Mouse (Mus musculus) forebrain, embryonic 11.5 days (tissue): Measurements from ENCODE around the gene Lin7b. TPM values are rescaled to one million over a fixed set of nuclear protein-coding genes. Genes with fewer than 3 reads are reported as not detected.

ENCODE experiments used
- ATAC-seq: fragments of 200-750 bp; cut with Nextera tagmentation; replicated peaks from 2 replicates; pipeline ENCODE4 v1.8.0; 2017; ENCODE audit warnings: moderate TSS enrichment; ENCODE audit not compliant: low FRiP score
- DNase-seq: peaks from one replicate; pipeline ENCODE4 v3.0.0-alpha.2; 2017; ENCODE audit warnings: low spot score
- H3K27ac ChIP-seq: fragments of 300-500 bp; sonication (generic); 2 replicates; pipeline ENCODE4 v1.5.1; 2014; ENCODE audit warnings: low read depth, low read length
- H3K27me3 ChIP-seq: fragments of 300-500 bp; sonication (generic); 2 replicates; pipeline ENCODE4 v1.6.1; 2014; ENCODE audit warnings: mild to moderate bottlenecking, low read length, mixed read lengths; ENCODE audit not compliant: control insufficient read depth, insufficient read depth
- H3K36me3 ChIP-seq: fragments of 300-500 bp; sonication (generic); 2 replicates; pipeline ENCODE4 v1.6.1; 2014; ENCODE audit warnings: mild to moderate bottlenecking, low read length, moderate library complexity, mixed read lengths; ENCODE audit not compliant: control insufficient read depth, insufficient read depth
- H3K4me1 ChIP-seq: fragments of 300-500 bp; sonication (generic); replicated peaks from 2 replicates; pipeline ENCODE4 v1.6.1; 2014; ENCODE audit warnings: low read length, mixed read lengths; ENCODE audit not compliant: control insufficient read depth, insufficient read depth
- H3K4me2 ChIP-seq: fragments of 300-500 bp; sonication (generic); 2 replicates; pipeline ENCODE4 v1.6.1; 2014; ENCODE audit warnings: low read depth, mild to moderate bottlenecking, low read length, moderate library complexity, mixed read lengths; ENCODE audit not compliant: severe bottlenecking
- H3K4me3 ChIP-seq: fragments of 300-500 bp; sonication (generic); 2 replicates; pipeline ENCODE4 v1.5.1; 2014; ENCODE audit warnings: low read depth, low read length
- H3K9ac ChIP-seq: fragments of 300-500 bp; sonication (generic); 2 replicates; pipeline ENCODE4 v1.6.1; 2014; ENCODE audit warnings: low read length
- H3K9me3 ChIP-seq: fragments of 300-500 bp; sonication (generic); 2 replicates; pipeline ENCODE4 v1.6.1; 2016; ENCODE audit warnings: low read length, mixed read lengths; ENCODE audit not compliant: control insufficient read depth
- WGBS: fragments of 180-500 bp; shearing (Covaris S2); extraction: QIAGEN DNeasy Blood & Tissue Kit; methylation state at CpG from one replicate; pipeline ENCODE4 v1.1.7; 2014; 5-methylcytosine and 5-hydroxymethylcytosine counted together
- polyA plus RNA-seq: library from polyadenylated mRNA; unstranded; fragments of >200 nt; fragmentation: Nextera tagmentation; extraction: Ambion mirVana; gene quantifications from 2 replicates; pipeline ENCODE4 v1.2.1, GENCODE M21; 2014

Lin7b gene
- polyA plus RNA-seq, 1 experiment from 2014 or later, result 0.48 TPM

DNA sequence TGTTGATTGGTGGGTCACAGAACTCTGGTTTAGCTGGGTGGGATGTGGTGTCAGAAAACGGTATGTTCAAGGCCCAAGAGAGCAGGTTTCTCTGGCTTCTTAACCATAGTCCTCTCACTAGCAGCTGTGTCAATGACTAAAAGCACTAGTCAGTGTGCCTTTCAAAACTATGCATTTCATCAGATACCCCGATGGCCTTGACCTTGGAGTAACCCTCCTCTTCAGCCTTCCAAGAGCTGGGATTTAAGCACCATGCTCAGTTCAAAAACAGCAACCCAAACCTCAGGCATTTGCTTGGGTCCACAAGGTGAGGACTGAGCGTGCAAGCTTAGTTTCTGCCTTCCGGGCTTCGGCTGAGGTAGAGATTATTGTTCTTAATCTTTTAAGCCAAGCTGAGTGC is 2.0 kb upstream of the Lin7b start:
- no peak overlapping the region for H3K4me2 ChIP-seq
- no peak overlapping the region for H3K27ac ChIP-seq
- peaks cover 12% of the 10 kb centered on the region for H3K4me1 ChIP-seq
- H3K9me3 ChIP-seq, result no peaks in the 10 kb centered on the region
- ATAC-seq (no peak), DNase-seq (no peak)
- H3K27me3 ChIP-seq, result peaks cover 16% of the 10 kb centered on the region
- H3K36me3 ChIP-seq, result peaks cover 19% of the 10 kb centered on the region; the same call in 1 of the 2 replicates
- no peak overlapping the region for H3K9ac ChIP-seq
- no peak overlapping the region for H3K4me3 ChIP-seq
- 85% methylated on average over 5 of the region's 5 CpGs for WGBS

DNA sequence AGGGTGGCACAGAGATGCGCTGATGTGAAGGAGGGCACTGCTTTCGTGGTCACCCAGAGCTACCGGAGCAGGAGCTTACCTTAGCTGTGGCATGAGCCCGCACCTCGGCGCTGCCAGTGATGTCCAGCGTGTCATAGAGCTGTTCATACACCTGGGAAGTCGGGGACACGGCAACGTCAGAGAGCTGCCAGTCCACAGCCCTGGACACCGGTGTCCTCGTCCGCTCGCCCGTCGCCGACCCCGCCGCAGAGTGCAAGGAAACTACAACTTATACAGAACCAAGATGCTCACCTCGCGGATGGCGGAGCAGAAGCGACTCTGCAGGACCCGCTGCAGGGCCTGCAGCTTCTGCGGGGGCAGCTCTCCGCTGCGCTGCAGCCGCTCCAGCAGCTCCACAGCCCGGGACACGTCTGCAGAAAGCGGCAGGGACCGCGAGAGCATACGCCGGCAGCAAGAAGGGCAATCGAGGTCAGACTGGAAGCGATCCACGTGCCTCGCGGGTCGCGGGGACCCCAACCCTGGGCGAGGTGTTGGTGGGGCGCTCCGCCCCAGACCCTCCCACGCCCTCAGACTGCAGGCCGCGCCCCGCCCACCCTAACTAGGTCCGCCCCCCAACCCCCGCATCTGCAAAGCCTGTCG is 428 bp downstream of the Lin7b start:
- Histone ChIP-seq H3K4me2 (peak overlapping the region; percentile 91), H3K9ac (peak overlapping the region; percentile 50; the same call in 1 of the 2 replicates), H3K36me3 (no peaks in the 10 kb centered on the region), H3K27ac (no peak overlapping the region), H3K9me3 (no peaks in the 10 kb centered on the region), H3K4me1 (peaks cover 15% of the 10 kb centered on the region), H3K27me3 (peaks cover 18% of the 10 kb centered on the region), H3K4me3 (peak overlapping the region; percentile 39)
- DNase-seq, result no peak
- 9% methylated on average over 49 of the region's 52 CpGs for WGBS
- peak; percentile 1; the same call in 1 of the 2 replicates for ATAC-seq

DNA sequence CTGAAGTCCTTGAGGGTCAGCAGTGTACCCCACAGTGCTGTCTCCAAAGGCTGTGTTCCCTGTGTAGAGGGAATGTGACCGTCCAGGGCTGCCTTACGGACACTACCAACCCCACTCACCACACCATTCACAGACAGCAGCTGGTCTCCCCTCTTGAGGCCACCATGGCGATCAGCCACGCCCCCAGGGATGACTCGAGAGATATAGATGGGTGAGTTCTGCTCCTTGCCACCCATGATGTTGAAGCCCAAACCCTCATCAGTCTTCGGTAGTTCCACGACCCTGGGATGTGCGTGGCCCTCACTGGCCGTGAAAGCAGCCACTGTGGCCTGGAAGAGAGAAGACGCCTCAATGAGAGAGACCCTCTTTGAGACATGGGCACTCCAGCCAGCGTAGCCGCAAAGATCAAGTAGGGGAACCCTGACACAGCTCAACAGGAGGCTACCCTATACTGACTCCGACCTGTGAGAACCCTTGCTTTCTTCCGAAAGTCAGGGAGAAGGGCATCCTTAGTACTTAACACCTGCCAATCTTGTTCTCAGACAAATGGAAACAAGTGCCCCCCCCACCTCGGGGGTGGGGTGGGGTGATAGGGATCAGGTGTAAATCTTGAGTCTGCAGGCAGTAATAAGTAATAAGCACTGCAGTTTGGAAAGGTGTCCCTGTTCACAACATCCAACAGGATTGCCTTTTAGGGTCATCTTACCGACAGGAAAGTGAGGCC is 1.2 kb downstream of the Lin7b start:
- H3K27me3 ChIP-seq, result peaks cover 18% of the 10 kb centered on the region
- H3K4me3 ChIP-seq, result no peak overlapping the region
- no peaks in the 10 kb centered on the region for H3K36me3 ChIP-seq
- 0 out of 2 replicates have a peak overlapping the region, but pooled peaks have one; percentile 91 for H3K4me2 ChIP-seq
- H3K9ac ChIP-seq, result no peak overlapping the region
- 74% methylated on average over 16 of the region's 16 CpGs for WGBS
- H3K9me3 ChIP-seq, result no peaks in the 10 kb centered on the region
- peaks cover 15% of the 10 kb centered on the region for H3K4me1 ChIP-seq
- no peak overlapping the region for H3K27ac ChIP-seq
- ATAC-seq (no peak), DNase-seq (no peak)

DNA sequence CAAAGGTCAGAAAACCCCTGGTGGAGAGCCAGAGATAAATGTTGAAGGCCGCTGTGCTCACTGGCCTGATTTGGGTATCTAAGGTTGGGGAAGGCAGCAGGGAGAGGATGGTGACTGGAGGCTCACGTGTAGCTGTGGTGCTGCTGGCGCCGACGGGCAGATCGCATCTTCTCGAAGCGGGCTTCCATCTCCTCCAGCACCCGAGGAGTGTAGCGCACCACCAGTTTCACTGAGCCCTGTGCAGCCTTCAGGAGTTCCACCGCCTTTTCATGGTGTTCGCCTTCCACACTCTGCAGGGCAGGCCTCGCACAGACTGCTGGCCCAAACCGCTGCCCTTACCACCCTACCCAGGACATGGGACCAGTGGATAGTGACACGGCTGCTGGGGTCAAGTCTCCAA is 2.2 kb downstream of the Lin7b start:
- Histone ChIP-seq H3K4me2 (peak overlapping the region; percentile 60), H3K9ac (no peak overlapping the region), H3K27ac (no peak overlapping the region), H3K27me3 (peaks cover 20% of the 10 kb centered on the region), H3K4me1 (peaks cover 15% of the 10 kb centered on the region), H3K36me3 (no peaks in the 10 kb centered on the region), H3K9me3 (no peaks in the 10 kb centered on the region), H3K4me3 (peak overlapping the region; percentile 67)
- ATAC-seq (no peak), DNase-seq (no peak)
- WGBS, result 80% methylated on average over 15 of the region's 15 CpGs

DNA sequence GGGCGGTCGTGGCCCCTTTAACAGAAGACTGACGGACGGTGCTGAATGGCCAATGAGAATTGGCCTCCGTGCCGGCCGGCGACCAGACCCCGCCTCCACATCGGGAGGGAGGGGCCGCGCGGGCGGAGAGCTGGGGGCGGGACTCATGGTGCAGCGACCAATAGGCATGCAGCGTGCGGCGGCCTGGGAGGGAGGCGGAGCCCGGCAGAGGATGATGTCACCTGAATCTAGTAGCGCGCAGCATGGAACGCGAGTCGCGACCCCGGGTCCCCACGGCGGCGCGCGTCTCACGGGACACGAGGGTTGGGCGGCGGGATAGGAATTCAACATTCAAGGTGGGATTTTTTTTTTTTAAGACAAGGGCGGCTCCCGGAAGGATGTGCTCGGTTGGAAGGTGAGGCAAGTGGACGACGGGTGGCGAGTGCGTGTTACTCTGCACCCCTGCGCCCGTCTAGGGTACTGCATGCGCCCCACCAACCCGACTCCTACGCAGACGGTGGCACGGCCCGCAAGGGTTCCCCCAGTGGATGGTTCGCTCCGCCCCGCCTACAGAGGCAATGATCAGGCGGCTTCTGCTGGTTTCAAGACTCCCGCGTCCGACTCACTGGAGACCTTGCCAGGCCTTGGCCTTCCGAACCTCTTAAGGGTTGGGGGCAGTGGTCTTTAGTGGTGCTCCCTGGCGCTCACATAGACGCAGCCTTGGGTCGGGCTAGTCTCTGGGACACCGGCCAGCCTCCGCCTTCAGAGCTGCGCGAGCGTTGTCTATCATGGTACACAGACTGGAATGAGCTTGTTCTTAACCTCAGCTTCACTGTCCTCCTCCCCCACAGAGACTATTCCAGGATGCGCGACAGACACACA is 3.1 kb downstream of the Lin7b start:
- H3K36me3 ChIP-seq, result no peaks in the 10 kb centered on the region
- H3K27me3 ChIP-seq, result peaks cover 22% of the 10 kb centered on the region
- under 1% methylated on average over 70 of the region's 70 CpGs for WGBS
- H3K9ac ChIP-seq, result peak overlapping the region; percentile 77
- DNase-seq (peak; percentile 100), ATAC-seq (peak; percentile 89)
- H3K9me3 ChIP-seq, result no peaks in the 10 kb centered on the region
- peak overlapping the region; percentile 67 for H3K4me3 ChIP-seq
- peaks cover 15% of the 10 kb centered on the region for H3K4me1 ChIP-seq
- H3K27ac ChIP-seq, result peak overlapping the region; percentile 52; the same call in 1 of the 2 replicates
- peak overlapping the region; percentile 60 for H3K4me2 ChIP-seq

DNA sequence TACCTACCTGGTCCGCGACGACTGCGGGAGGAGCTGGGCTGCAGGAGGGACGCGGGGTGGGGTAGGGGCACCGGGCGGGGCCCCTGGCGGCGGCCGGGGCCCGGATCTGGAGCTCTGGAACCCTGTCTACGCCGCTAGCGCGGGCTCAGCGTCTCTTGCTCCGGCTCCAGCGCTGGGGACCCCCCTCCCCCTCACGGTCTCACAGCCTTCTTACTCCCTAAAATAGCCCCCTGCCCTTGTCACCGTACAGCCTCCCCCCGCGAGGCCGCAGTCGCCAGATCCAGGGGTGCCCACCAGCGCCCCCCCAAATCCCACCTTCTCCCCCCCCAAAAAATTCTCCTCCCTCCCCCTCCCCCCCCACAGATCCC is 3.7 kb downstream of the Lin7b start, which contains the start of gene Ppfia3:
Gene Ppfia3 (minus strand): TSS at position 368 of the 368 bp plus-strand sequence.
- ATAC-seq, result peak; percentile 45
- no peak for DNase-seq

DNA sequence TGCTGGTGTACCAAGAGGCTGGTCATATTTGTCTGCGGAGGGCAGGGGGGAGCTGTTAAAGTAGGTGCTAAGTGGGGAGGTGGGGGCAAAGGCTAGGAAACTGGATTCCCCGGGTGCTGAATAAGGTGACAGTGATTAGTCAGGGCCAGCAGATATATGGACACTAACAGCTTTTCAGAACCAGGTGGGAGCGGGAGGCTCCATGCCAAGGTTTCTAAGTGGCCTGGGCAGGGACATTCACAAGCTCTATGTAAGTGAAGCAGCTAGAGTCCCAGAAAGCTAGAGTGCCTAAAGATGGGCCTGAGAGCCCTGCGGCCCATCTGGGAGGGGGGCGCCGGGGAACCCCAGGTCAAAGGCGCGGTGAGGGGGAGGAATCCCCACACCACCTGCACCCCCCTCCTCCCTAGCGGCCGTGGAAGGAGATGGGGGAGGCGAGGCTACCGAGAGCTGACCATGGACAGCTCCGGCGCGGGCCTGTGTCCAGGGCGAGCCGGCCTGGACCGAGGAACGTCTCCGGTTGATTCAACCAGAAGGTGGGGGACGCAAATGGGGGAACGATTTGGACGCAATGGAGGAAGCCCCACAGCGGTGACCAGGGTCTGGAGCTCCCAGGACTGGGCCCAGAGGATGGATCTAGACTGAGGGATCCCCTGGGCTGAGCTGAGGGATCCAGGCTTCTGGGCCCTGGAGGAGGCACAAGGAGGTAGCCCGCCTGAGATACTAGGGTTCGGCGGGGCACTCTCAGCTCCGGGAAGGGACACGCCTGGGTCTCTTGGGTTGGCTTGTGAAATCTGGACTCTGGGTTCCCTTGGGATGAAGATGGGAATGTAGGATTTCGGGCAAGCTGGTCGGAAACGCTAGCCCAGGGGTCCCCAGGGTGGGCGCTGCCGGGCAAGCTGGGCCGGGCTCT is 4.4 kb downstream of the Lin7b start:
- H3K36me3 ChIP-seq, result no peaks in the 10 kb centered on the region
- H3K9me3 ChIP-seq, result no peaks in the 10 kb centered on the region
- no peak overlapping the region for H3K27ac ChIP-seq
- H3K27me3 ChIP-seq, result peaks cover 22% of the 10 kb centered on the region
- H3K4me1 ChIP-seq, result peaks cover 18% of the 10 kb centered on the region
- ATAC-seq (no peak; the same call in 1 of the 2 replicates), DNase-seq (peak; percentile 79)
- H3K9ac ChIP-seq, result peak overlapping the region; percentile 77
- H3K4me2 ChIP-seq, result peak overlapping the region; percentile 60
- WGBS, result 4% methylated on average over 34 of the region's 35 CpGs
- peak overlapping the region; percentile 67 for H3K4me3 ChIP-seq

More for the DNA sequence above, 3.7 kb downstream of the Lin7b start, which contains the start of gene Ppfia3:
- peaks cover 17% of the 10 kb centered on the region for H3K4me1 ChIP-seq
- H3K4me3 ChIP-seq, result peak within 1 kb of the TSS; percentile 67
- H3K27me3 ChIP-seq, result peaks cover 22% of the 10 kb centered on the region
- H3K9ac ChIP-seq, result peak within 1 kb of the TSS; percentile 77
- WGBS, result 1% methylated on average over 15 of the region's 26 CpGs
- H3K9me3 ChIP-seq, result no peaks in the 10 kb centered on the region
- H3K27ac ChIP-seq, result peak within 1 kb of the TSS; percentile 52; the same call in 1 of the 2 replicates
- H3K4me2 ChIP-seq, result peak within 1 kb of the TSS; percentile 60
- no peaks in the 10 kb centered on the region for H3K36me3 ChIP-seq
